Mouse (Mus musculus): ENCODE results near the gene Ccdc27. TPM values are rescaled to one million over a fixed set of nuclear protein-coding genes. Genes with fewer than 3 reads are reported as not detected.

The Ccdc27 gene
- total RNA-seq (2021), result not detected
- not detected in 2 replicates for polyA plus RNA-seq (2012; rRNA removed)
- long read RNA-seq, result 0 reads

DNA sequence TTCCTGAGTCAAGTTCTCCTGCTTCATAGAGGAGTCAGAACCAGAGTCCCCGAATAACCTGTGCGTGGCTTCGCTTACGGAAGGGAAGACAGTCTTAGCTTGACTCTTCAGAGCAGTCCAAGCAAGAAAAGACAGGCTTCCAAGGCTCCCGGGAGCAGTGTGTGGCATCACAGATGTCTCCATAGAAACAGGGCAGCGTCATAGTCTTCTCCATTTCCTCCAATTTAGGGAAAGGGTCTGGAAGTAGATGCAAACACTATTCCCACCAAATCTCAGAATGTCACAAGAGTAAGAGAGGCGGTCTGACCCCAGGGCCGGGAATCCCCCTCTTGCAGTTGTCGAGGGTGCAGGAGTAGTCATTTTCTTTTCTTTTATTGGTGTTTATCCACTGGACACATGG lies at the start of gene Ccdc27:
Ccdc27 (minus strand) TSS at position 101 of the 400 bp plus-strand sequence.
- intact Hi-C loops (cut with DNase I), result no loop called here
- Histone ChIP-seq H3K4me1 (ENCODE audit: control insufficient read depth, insufficient read depth, low read length) (no peaks in the 10 kb centered on the region), H3K36me3 (ENCODE audit: control insufficient read depth, insufficient read depth, low read length) (no peaks in the 10 kb centered on the region), H3K27ac (no peak within 1 kb of the TSS), H3K27me3 (ENCODE audit: control insufficient read depth, insufficient read depth, low read length) (no peaks in the 10 kb centered on the region; the same call in 1 of the 2 replicates), H3K9ac (ENCODE audit: low read depth, low read length) (no peak within 1 kb of the TSS), H3K4me3 (no peak within 1 kb of the TSS), H3K79me2 (replicated peaks; ENCODE audit: control insufficient read depth, insufficient read depth, low read length) (no peaks in the 10 kb centered on the region)
- WGBS, result 78% methylated on average over 9 of the region's 9 CpGs
- TF ChIP-seq POLR2A (IDR thresholded peaks at IDR 0.05; ENCODE audit: insufficient read depth, low read depth, low read length), result no peak
- TF ChIP-seq CTCF (IDR thresholded peaks at IDR 0.05), result no peak
- no peak for TF ChIP-seq EP300 (IDR thresholded peaks at IDR 0.05; ENCODE audit: insufficient read depth, low read depth, low read length)
- DNase-seq, result no peak

GRCm38 (mm10) chr4:154091356-154091755 lies 48.9 kb upstream of the Ccdc27 start:
- Histone ChIP-seq H3K79me2 (replicated peaks; ENCODE audit: control insufficient read depth, insufficient read depth, low read length) (no peaks in the 10 kb centered on the region), H3K4me1 (ENCODE audit: control insufficient read depth, insufficient read depth, low read length) (no peaks in the 10 kb centered on the region), H3K36me3 (ENCODE audit: control insufficient read depth, insufficient read depth, low read length) (no peaks in the 10 kb centered on the region), H3K4me3 (no peak overlapping the region), H3K27me3 (ENCODE audit: control insufficient read depth, insufficient read depth, low read length) (no peaks in the 10 kb centered on the region; the same call in 1 of the 2 replicates), H3K27ac (no peak overlapping the region), H3K9ac (ENCODE audit: low read depth, low read length) (no peak overlapping the region)
- intact Hi-C loops (cut with DNase I), result no loop called here
- 65% methylated on average over 8 of the region's 8 CpGs for WGBS
- TF ChIP-seq EP300 (IDR thresholded peaks at IDR 0.05; ENCODE audit: insufficient read depth, low read depth, low read length) (no peak), POLR2A (IDR thresholded peaks at IDR 0.05; ENCODE audit: insufficient read depth, low read depth, low read length) (no peak), CTCF (IDR thresholded peaks at IDR 0.05) (no peak)
- DNase-seq, result no peak

DNA sequence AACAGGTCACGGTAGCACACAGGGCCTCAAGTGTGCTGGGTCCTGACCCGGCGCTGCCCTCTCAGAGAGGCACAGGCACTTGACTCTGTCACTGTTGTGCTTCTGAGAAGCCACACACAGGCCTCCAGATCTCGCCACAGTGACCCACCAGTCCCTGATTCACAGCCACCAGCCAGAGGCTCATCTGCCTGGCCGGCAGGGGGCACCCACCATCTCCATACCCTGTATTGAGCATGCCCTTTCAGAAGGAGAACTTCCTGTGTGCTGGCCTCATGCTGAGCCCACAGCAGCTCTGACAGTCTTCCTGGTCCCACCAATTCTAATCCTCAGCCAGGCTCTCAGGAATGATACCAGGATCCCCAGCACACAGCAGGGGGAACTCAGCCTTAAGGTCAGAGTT lies 46.7 kb upstream of the Ccdc27 start:
- no peaks in the 10 kb centered on the region for H3K4me1 ChIP-seq (ENCODE audit: control insufficient read depth, insufficient read depth, low read length)
- intact Hi-C loops (cut with DNase I), result no loop called here
- no peak overlapping the region for H3K9ac ChIP-seq (ENCODE audit: low read depth, low read length)
- 42% methylated on average over 5 of the region's 5 CpGs for WGBS
- TF ChIP-seq CTCF (IDR thresholded peaks at IDR 0.05) (peak; percentile 50), POLR2A (IDR thresholded peaks at IDR 0.05; ENCODE audit: insufficient read depth, low read depth, low read length) (no peak)
- no peaks in the 10 kb centered on the region for H3K27me3 ChIP-seq (ENCODE audit: control insufficient read depth, insufficient read depth, low read length)
- H3K4me3 ChIP-seq, result no peak overlapping the region
- no peak overlapping the region for H3K27ac ChIP-seq
- H3K36me3 ChIP-seq (ENCODE audit: control insufficient read depth, insufficient read depth, low read length), result no peaks in the 10 kb centered on the region
- no peak for DNase-seq
- no peaks in the 10 kb centered on the region for H3K79me2 ChIP-seq (replicated peaks; ENCODE audit: control insufficient read depth, insufficient read depth, low read length)

- intact Hi-C loops (cut with DNase I), result no loop called here
- TF ChIP-seq CTCF (IDR thresholded peaks at IDR 0.05), result no peak
- no peak for TF ChIP-seq EP300 (IDR thresholded peaks at IDR 0.05; ENCODE audit: insufficient read depth, low read depth, low read length)
- no peak for TF ChIP-seq POLR2A (IDR thresholded peaks at IDR 0.05; ENCODE audit: insufficient read depth, low read depth, low read length)
- no peaks in the 10 kb centered on the region for H3K36me3 ChIP-seq (ENCODE audit: control insufficient read depth, insufficient read depth, low read length)
- no peak overlapping the region for H3K4me3 ChIP-seq
- H3K27ac ChIP-seq, result no peak overlapping the region
- H3K9ac ChIP-seq (ENCODE audit: low read depth, low read length), result no peak overlapping the region
- no peaks in the 10 kb centered on the region for H3K4me1 ChIP-seq (ENCODE audit: control insufficient read depth, insufficient read depth, low read length)
- 87% methylated on average over 8 of the region's 8 CpGs for WGBS
- no peak for DNase-seq
- H3K27me3 ChIP-seq (ENCODE audit: control insufficient read depth, insufficient read depth, low read length), result no peaks in the 10 kb centered on the region; the same call in 1 of the 2 replicates
- H3K79me2 ChIP-seq (replicated peaks; ENCODE audit: control insufficient read depth, insufficient read depth, low read length), result no peaks in the 10 kb centered on the region
These were observed 44.0 kb upstream of the Ccdc27 start for GRCm38 (mm10) chr4:154086436-154086835.

- 65% methylated on average over 3 of the region's 3 CpGs for WGBS
- Histone ChIP-seq H3K79me2 (replicated peaks; ENCODE audit: control insufficient read depth, insufficient read depth, low read length) (no peaks in the 10 kb centered on the region), H3K4me1 (ENCODE audit: control insufficient read depth, insufficient read depth, low read length) (no peaks in the 10 kb centered on the region), H3K27me3 (ENCODE audit: control insufficient read depth, insufficient read depth, low read length) (peaks cover 6% of the 10 kb centered on the region), H3K9ac (ENCODE audit: low read depth, low read length) (no peak overlapping the region), H3K36me3 (ENCODE audit: control insufficient read depth, insufficient read depth, low read length) (no peaks in the 10 kb centered on the region), H3K4me3 (no peak overlapping the region), H3K27ac (no peak overlapping the region)
- intact Hi-C loops (cut with DNase I), result no loop called here
- DNase-seq, result no peak
- no peak for TF ChIP-seq CTCF (IDR thresholded peaks at IDR 0.05)
- TF ChIP-seq EP300 (IDR thresholded peaks at IDR 0.05; ENCODE audit: insufficient read depth, low read depth, low read length), result no peak
- TF ChIP-seq POLR2A (IDR thresholded peaks at IDR 0.05; ENCODE audit: insufficient read depth, low read depth, low read length), result no peak
These were observed 43.4 kb upstream of the Ccdc27 start for GRCm38 (mm10) chr4:154085856-154086255.

GRCm38 (mm10) chr4:154081974-154082373 lies 39.5 kb upstream of the Ccdc27 start:
- TF ChIP-seq CTCF (IDR thresholded peaks at IDR 0.05), result no peak
- TF ChIP-seq POLR2A (IDR thresholded peaks at IDR 0.05; ENCODE audit: insufficient read depth, low read depth, low read length), result no peak
- no peak for TF ChIP-seq EP300 (IDR thresholded peaks at IDR 0.05; ENCODE audit: insufficient read depth, low read depth, low read length)
- Histone ChIP-seq H3K4me3 (no peak overlapping the region), H3K27me3 (ENCODE audit: control insufficient read depth, insufficient read depth, low read length) (peaks cover 6% of the 10 kb centered on the region), H3K4me1 (ENCODE audit: control insufficient read depth, insufficient read depth, low read length) (no peaks in the 10 kb centered on the region), H3K79me2 (replicated peaks; ENCODE audit: control insufficient read depth, insufficient read depth, low read length) (no peaks in the 10 kb centered on the region), H3K27ac (no peak overlapping the region), H3K36me3 (ENCODE audit: control insufficient read depth, insufficient read depth, low read length) (no peaks in the 10 kb centered on the region), H3K9ac (ENCODE audit: low read depth, low read length) (no peak overlapping the region)
- DNase-seq, result no peak
- intact Hi-C loops (cut with DNase I), result no loop called here
- WGBS, result 24% methylated on average over 1 of the region's 1 CpGs

Data from heart, adult 2 months (tissue).